Mouse (Mus musculus) kidney, adult 2 months (tissue): ENCODE results near the gene Glis1. TPM values are rescaled to one million over a fixed set of nuclear protein-coding genes. Genes with fewer than 3 reads are reported as not detected.

Experiments
- DNase-seq: peaks from one replicate; pipeline ENCODE4 v3.0.0; 2021
- H3K27ac ChIP-seq: fragments of 200-500 bp; 2 replicates; pipeline ENCODE4 v1.5.1; 2012; ENCODE audit warnings: low read depth, low read length, control low read depth, inconsistent platforms; ENCODE audit not compliant: insufficient read depth
- H3K27me3 ChIP-seq: fragments of 200-500 bp; replicated peaks from 2 replicates; pipeline ENCODE4 v1.6.1; 2012; ENCODE audit warnings: mild to moderate bottlenecking, moderate library complexity, low read length, inconsistent platforms; ENCODE audit not compliant: control insufficient read depth, insufficient read depth
- H3K36me3 ChIP-seq: fragments of 200-500 bp; 2 replicates; pipeline ENCODE4 v1.6.1; 2012; ENCODE audit warnings: mild to moderate bottlenecking, moderate library complexity, low read length, inconsistent platforms; ENCODE audit not compliant: control insufficient read depth, insufficient read depth
- H3K4me1 ChIP-seq: fragments of 200-500 bp; 2 replicates; pipeline ENCODE4 v1.6.1; 2011; ENCODE audit warnings: low read length; ENCODE audit not compliant: control insufficient read depth, insufficient read depth
- H3K4me3 ChIP-seq: fragments of 200-500 bp; 2 replicates; pipeline ENCODE4 v1.5.1; 2011; ENCODE audit warnings: mild to moderate bottlenecking, low read depth, low read length, control low read depth; ENCODE audit not compliant: insufficient read depth
- CTCF ChIP-seq: fragments of 200-500 bp; conservative IDR thresholded peaks from 2 replicates; pipeline ENCODE4 v1.5.1; 2011; ENCODE audit warnings: low read depth, mild to moderate bottlenecking, control low read depth, low read length, moderate library complexity, mixed read lengths; ENCODE audit not compliant: insufficient read depth, insufficient read length
- POLR2A ChIP-seq: fragments of 200-500 bp; IDR thresholded peaks from one replicate; pipeline ENCODE4 v1.6.1; 2011; ENCODE audit warnings: low read depth, low read length, control low read depth
- WGBS: fragments of 180-500 bp; shearing (Covaris S2); methylation state at CpG from one replicate; pipeline ENCODE4 v1.1.7; 2018; 5-methylcytosine and 5-hydroxymethylcytosine counted together
- polyA plus RNA-seq: library from polyadenylated mRNA; depleted of rRNA; stranded (reverse); fragments of >200 nt; gene quantifications from 2 replicates; pipeline ENCODE4 v1.2.3, GENCODE M21; 2012

The Glis1 gene
- polyA plus RNA-seq, 1 experiment: 15.2 TPM

- WGBS: 56% methylated on average over 6 of the region's 6 CpGs
- Histone ChIP-seq H3K27me3 (no peaks in the 10 kb centered on the region), H3K4me1 (no peaks in the 10 kb centered on the region), H3K4me3 (no peak overlapping the region), H3K27ac (no peak overlapping the region), H3K36me3 (no peaks in the 10 kb centered on the region)
- TF ChIP-seq CTCF (no peak), POLR2A (no peak)
- peak; percentile 27 for DNase-seq
Observed at GRCm38 (mm10) chr4:107576742-107577141, 142.4 kb downstream of the Glis1 start.

DNA sequence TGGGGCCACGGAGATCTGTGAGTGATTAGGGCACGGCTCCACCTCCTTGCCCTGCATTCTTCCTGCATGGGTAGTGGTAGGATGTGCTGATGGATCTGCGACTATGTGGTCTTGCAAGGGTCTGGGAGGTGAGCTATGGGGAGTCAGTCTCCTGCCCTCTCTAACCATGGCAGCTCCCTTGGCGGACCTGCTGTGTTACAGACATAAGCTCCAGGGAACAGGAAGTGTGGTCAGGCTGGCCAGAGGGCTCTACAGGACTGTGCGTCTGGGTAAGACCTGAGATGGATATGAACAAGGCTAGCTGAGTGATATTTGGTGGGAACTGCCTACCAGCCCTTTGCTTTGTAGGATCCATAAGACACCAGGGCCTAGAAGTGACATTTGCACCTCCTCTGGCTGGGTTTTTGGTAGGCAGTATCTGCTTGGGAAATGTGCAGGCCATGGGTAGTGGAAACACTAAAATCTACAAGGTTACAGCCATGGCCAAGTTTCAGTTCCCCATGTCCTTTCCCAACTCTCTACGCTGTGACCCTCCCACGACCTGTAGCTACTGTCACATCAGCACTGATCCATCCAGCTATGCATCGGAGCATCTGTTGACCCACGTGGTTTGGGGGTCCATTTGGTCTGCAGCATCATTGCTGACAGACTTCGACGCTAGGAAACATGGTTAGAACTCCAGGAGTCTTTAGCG, 142.9 kb downstream of the Glis1 start:
- TF ChIP-seq CTCF (no peak), POLR2A (no peak)
- Histone ChIP-seq H3K27me3 (no peaks in the 10 kb centered on the region), H3K4me3 (no peak overlapping the region), H3K27ac (no peak overlapping the region), H3K36me3 (no peaks in the 10 kb centered on the region), H3K4me1 (no peaks in the 10 kb centered on the region)
- WGBS: 78% methylated on average over 12 of the region's 12 CpGs
- no peak for DNase-seq

GRCm38 (mm10) chr4:107580883-107581282, 146.5 kb downstream of the Glis1 start:
- DNase-seq: no peak
- no peaks in the 10 kb centered on the region for H3K27me3 ChIP-seq
- no peak overlapping the region for H3K27ac ChIP-seq
- H3K36me3 ChIP-seq: no peaks in the 10 kb centered on the region
- WGBS: 86% methylated on average over 11 of the region's 11 CpGs
- H3K4me3 ChIP-seq: no peak overlapping the region
- no peak for TF ChIP-seq POLR2A
- no peak for TF ChIP-seq CTCF
- no peaks in the 10 kb centered on the region for H3K4me1 ChIP-seq

DNA sequence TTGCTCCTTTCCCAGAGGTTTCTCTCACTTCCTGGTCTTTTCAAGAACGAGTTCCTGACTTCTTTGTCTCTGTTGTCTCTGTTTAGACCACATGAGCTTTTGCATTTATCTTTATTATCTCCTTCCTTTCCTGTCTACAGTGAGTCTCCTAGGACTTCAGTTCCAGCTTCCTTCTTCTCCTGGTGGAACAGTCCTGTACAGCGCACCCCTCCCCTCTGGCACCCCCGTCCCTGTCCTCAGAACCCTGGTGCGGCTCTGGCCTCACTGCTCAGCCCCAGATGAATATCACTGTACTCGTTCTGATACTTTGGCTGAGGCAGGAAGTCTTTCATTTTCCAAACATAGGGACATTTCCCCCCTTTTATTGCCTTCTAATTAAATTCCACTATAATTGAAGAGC, 152.0 kb downstream of the Glis1 start:
- DNase-seq: no peak
- Histone ChIP-seq H3K27me3 (no peaks in the 10 kb centered on the region), H3K36me3 (no peaks in the 10 kb centered on the region), H3K4me1 (no peaks in the 10 kb centered on the region), H3K27ac (no peak overlapping the region), H3K4me3 (no peak overlapping the region)
- TF ChIP-seq POLR2A (no peak), CTCF (no peak)
- WGBS: 49% methylated on average over 5 of the region's 5 CpGs

DNA sequence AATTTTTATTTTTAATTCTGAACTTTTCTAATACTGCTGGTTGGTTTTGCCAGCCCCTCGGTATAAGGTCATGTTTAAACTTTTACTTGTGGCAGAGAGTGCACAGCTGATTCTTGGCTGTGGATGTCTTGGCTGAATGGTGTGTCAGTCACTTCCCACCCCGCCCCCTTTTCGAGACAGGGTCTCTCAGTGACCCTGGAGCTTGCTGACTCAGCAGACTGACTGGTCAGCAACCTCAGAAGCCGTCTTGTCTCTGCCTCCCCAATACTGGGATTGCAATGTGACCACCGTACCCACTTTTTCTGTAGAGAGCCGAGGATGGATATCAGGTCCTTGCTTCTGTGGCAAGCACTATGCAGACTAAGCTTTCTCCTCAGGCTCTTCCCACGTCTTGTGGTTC, 154.2 kb downstream of the Glis1 start:
- no peaks in the 10 kb centered on the region for H3K4me1 ChIP-seq
- H3K4me3 ChIP-seq: no peak overlapping the region
- H3K36me3 ChIP-seq: no peaks in the 10 kb centered on the region
- H3K27me3 ChIP-seq: no peaks in the 10 kb centered on the region
- no peak overlapping the region for H3K27ac ChIP-seq
- peak; percentile 9 for DNase-seq
- WGBS: 74% methylated on average over 7 of the region's 7 CpGs
- TF ChIP-seq CTCF (no peak), POLR2A (no peak)

DNA sequence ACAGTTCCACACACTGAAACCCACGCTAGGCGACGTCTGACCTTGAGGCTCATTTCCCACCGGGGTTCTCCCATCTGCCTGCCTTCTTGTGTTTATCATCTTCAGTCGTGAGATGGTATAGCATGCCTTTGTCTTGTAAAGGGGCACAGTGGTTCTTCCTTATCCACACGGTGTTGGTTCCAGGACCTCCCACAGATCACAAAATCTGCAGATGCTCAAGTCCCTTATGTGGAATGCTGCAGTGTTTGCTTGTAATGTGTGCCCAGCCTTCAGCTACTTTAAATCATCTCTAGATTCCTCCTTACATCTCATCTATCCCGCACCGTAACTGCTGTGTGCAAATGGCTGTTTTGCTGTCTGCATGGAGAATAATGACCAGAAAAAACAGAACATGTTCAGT, 154.7 kb downstream of the Glis1 start:
- no peak for TF ChIP-seq CTCF
- no peak for TF ChIP-seq POLR2A
- WGBS: 84% methylated on average over 8 of the region's 8 CpGs
- Histone ChIP-seq H3K36me3 (no peaks in the 10 kb centered on the region), H3K27ac (no peak overlapping the region), H3K4me3 (no peak overlapping the region), H3K4me1 (no peaks in the 10 kb centered on the region), H3K27me3 (no peaks in the 10 kb centered on the region)
- DNase-seq: no peak

DNA sequence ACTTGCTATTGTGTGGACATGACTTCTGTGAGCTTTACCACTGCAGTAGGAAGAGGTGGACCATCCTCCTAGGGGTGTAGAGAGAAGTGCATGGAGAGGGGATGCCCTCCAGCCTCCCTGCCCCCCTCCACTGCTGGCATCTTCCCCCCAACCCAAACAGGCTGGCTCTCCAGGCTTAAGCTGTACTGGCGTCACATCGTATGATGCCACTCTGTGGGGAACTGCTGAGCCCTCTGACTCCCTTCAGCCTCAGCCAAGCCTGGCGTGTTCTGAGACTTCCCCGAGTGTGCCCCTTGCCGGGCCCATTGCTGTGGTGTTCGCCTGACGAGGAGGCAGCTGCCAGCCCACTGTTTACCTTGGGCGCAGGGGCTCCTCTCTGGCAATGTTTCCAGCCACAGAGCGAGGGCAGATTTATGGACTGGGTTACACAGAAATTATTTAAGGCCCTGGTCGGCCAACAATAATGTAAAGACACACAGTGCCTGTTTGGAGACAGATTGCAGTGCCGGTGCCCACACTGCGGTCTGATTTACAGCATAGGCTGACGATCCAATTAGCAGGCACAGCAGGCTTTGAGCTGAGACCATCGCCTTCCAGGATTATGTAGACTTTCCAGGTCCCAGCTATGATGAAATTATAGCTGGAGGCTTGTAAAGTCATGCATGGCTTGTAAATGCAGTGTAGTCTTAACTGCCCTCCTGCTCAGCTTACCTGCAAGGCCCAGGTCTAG, 156.6 kb downstream of the Glis1 start:
- Histone ChIP-seq H3K36me3 (no peaks in the 10 kb centered on the region), H3K27me3 (no peaks in the 10 kb centered on the region), H3K27ac (no peak overlapping the region), H3K4me1 (no peaks in the 10 kb centered on the region), H3K4me3 (no peak overlapping the region)
- TF ChIP-seq POLR2A (no peak), CTCF (no peak)
- no peak for DNase-seq
- 68% methylated on average over 14 of the region's 14 CpGs for WGBS
